Mouse (Mus musculus): ENCODE measurements around the gene Vstm5. TPM values are rescaled to one million over a fixed set of nuclear protein-coding genes. Genes with fewer than 3 reads are reported as not detected.

The Vstm5 gene
- polyA plus RNA-seq, 1 experiment from 2014 or later: 2.3 TPM

DNA sequence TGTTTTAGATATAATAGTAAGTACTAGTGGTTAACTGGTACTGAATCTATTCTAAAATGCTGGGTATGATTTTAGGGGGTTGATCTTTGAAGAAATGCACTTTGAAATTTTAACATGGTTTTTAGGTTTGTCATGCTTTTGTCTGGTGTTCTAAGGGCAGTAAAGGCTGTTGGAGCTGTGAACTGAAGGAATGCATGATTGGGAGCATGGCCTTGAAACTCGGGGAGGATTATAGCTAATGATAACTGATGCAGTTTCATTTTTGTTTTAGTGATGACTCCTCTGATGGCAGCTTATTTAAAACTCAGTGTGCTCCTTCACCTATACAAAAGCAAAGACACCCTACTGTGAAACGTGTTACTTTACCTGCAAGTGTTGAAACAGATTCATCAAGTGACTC lies 69.4 kb downstream of the Vstm5 start:
- 49% methylated on average over 2 of the region's 2 CpGs for WGBS
- Histone ChIP-seq H3K9ac (ENCODE audit: low read length) (no peak overlapping the region), H3K4me2 (ENCODE audit: low read depth, low read length, severe bottlenecking) (no peak overlapping the region), H3K4me3 (ENCODE audit: low read depth, low read length) (no peak overlapping the region; the same call in 1 of the 2 replicates), H3K4me1 (replicated peaks; ENCODE audit: control insufficient read depth, insufficient read depth, low read length) (peaks cover 11% of the 10 kb centered on the region; the same call in 1 of the 2 replicates), H3K9me3 (ENCODE audit: control insufficient read depth, low read length) (no peaks in the 10 kb centered on the region), H3K36me3 (ENCODE audit: control insufficient read depth, insufficient read depth, low read length) (peaks cover 21% of the 10 kb centered on the region), H3K27ac (ENCODE audit: low read depth, low read length) (no peak overlapping the region), H3K27me3 (ENCODE audit: control insufficient read depth, insufficient read depth, low read length) (no peaks in the 10 kb centered on the region)
- DNase-seq (ENCODE audit: low spot score): no peak
- ATAC-seq (replicated peaks; ENCODE audit: low FRiP score): no peak

Other genes with a start within 250 kb of the Vstm5 start
- 103 and 115 TPM in 2 replicates for gene Panx1, start 193.6 kb upstream of the Vstm5 start, polyA plus RNA-seq (2014; fragmentation: Nextera tagmentation; extraction: Ambion mirVana)
- gene Hephl1, start 126.9 kb upstream of the Vstm5 start, polyA plus RNA-seq (2014; fragmentation: Nextera tagmentation; extraction: Ambion mirVana): not detected in 2 replicates
- gene Med17, start 40.9 kb downstream of the Vstm5 start, polyA plus RNA-seq (2014; fragmentation: Nextera tagmentation; extraction: Ambion mirVana): 47.7 and 51.1 TPM in 2 replicates
- 68.6 and 78.4 TPM in 2 replicates for gene Taf1d, start 67.2 kb downstream of the Vstm5 start, polyA plus RNA-seq (2014; fragmentation: Nextera tagmentation; extraction: Ambion mirVana)
- gene 4931406C07Rik, start 67.4 kb downstream of the Vstm5 start, polyA plus RNA-seq (2014; fragmentation: Nextera tagmentation; extraction: Ambion mirVana): 5.2 and 6.3 TPM in 2 replicates
- gene Cep295, start 118.7 kb downstream of the Vstm5 start, polyA plus RNA-seq (2014; fragmentation: Nextera tagmentation; extraction: Ambion mirVana): 28.3 and 28.4 TPM in 2 replicates